Mouse (Mus musculus) heart, postnatal 0 days (tissue): ENCODE measurements around the gene Myof.

ENCODE experiments used
- CTCF ChIP-seq: IDR thresholded peaks from 2 replicates; pipeline ENCODE4 v1.5.1; 2016; ENCODE audit warnings: antibody characterized with exemption, control low read depth, low read depth
- EP300 ChIP-seq: IDR thresholded peaks from 2 replicates; pipeline ENCODE4 v1.6.1; 2016; ENCODE audit warnings: antibody characterized with exemption, low read depth

DNA sequence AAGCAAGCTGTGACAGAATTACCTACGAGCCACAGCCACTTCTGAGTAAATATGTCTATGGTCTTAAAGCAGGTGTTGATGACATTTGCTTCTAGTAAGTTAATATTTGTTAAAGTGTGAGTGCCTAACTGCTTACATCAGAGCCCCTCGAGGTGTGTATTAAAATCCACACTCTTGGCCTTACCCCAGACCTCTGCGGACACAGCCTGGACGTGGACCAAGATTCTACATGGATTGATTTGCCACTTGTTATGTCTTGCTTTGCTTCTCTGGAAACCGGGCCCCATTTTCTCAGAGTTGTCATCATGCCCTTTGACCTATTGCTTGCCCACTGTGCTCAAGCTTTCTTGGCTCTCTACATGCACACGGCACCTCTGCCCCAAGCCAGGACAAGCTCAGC, 130.9 kb downstream of the Myof start:
- TF ChIP-seq CTCF (no peak), EP300 (no peak)
